ENCODE assay signal across 9 mouse cellular contexts in the genomic region with DNA sequence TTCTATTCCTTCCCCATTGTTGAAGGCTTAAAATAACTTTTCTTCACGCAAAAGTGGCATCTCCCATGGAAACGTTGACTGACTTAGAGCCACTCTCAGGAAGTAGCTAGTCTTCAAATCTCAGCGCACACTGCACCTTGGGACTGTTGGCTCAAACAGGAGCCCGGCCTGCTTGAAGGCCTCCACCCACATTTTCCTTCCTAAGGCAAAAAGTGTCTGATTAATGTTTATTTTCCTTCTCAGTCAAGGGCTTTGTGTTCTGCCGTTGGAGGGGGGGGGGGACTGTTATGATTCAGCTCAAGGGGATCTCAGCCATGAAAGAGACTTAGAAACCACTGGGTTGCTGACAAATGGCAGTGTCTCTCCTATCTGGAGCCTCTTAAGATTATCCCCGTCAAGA. TPM values are rescaled to one million over a fixed set of nuclear protein-coding genes. Genes with fewer than 3 reads are reported as not detected.
A peak's percentile ranks its signal among the peaks of the same experiment; 100 is the strongest.
DNase-seq lines count a peak whose midpoint lies in the region; ATAC-seq and TF ChIP-seq lines count a peak whose summit lies in the region.
"Had no signal": no experiment of that assay in that cellular context is flagged by ENCODE, and none has a peak within 500 bp of the region (broad histone marks: within the 10 kb centered on the region; RNA-seq: fewer than 3 reads in every experiment).

No protein-coding gene starts in this region.

- peaks cover 8% of the 10 kb centered on the region; the same call in 1 of the 2 replicates for H3K4me1 ChIP-seq in neural tube, embryonic 13.5 days (replicated peaks)
- H3K4me1 ChIP-seq in neural tube, embryonic 15.5 days: 0 out of 2 replicates have a peak, but pooled peaks cover 7% of the 10 kb centered on the region

- H3K9ac ChIP-seq in neural tube, embryonic 13.5 days: no peak overlapping the region
- H3K9ac ChIP-seq in neural tube, embryonic 15.5 days (replicated peaks): no peak overlapping the region
- H3K9ac ChIP-seq: embryonic facial prominence, embryonic 13.5 days had no signal

- 62% methylated on average over 6 of the region's 6 CpGs for WGBS in neural tube, embryonic 13.5 days
- WGBS in neural tube, embryonic 15.5 days: 68% methylated on average over 6 of the region's 6 CpGs

- H3K36me3 ChIP-seq in neural tube, embryonic 13.5 days: no peaks in the 10 kb centered on the region
- H3K36me3 ChIP-seq in neural tube, embryonic 15.5 days: no peaks in the 10 kb centered on the region
- H3K36me3 ChIP-seq: embryonic facial prominence, embryonic 13.5 days had no signal

- intact Hi-C loops in gastrocnemius, adult 2 months (cut with DNase I): no loop called here
- intact Hi-C loops in gastrocnemius, postnatal 14 days (cut with DNase I; ENCODE audit: low total_unique reads): no loop called here

- no peaks in the 10 kb centered on the region for H3K9me3 ChIP-seq in neural tube, embryonic 13.5 days
- no peaks in the 10 kb centered on the region for H3K9me3 ChIP-seq in neural tube, embryonic 15.5 days (replicated peaks)
- H3K9me3 ChIP-seq: embryonic facial prominence, embryonic 13.5 days had no signal

- no peak for TF ChIP-seq CTCF in gastrocnemius, adult 2 months (IDR thresholded peaks at IDR 0.05)

- H3K27me3 ChIP-seq in neural tube, embryonic 13.5 days: no peaks in the 10 kb centered on the region
- no peaks in the 10 kb centered on the region for H3K27me3 ChIP-seq in neural tube, embryonic 15.5 days (replicated peaks)
- H3K27me3 ChIP-seq: embryonic facial prominence, embryonic 13.5 days had no signal

- no peak overlapping the region for H3K4me3 ChIP-seq in gastrocnemius, adult 2 months
- H3K4me3 ChIP-seq in neural tube, embryonic 13.5 days: no peak overlapping the region
- H3K4me3 ChIP-seq in neural tube, embryonic 15.5 days (replicated peaks): no peak overlapping the region
- H3K4me3 ChIP-seq: embryonic facial prominence, embryonic 13.5 days had no signal

- peak overlapping the region; percentile 74 for H3K27ac ChIP-seq in gastrocnemius, adult 2 months
- peak overlapping the region; percentile 52; the same call in 1 of the 2 replicates for H3K27ac ChIP-seq in neural tube, embryonic 13.5 days (replicated peaks)
- no peak overlapping the region for H3K27ac ChIP-seq in neural tube, embryonic 15.5 days (replicated peaks)
- H3K27ac ChIP-seq: embryonic facial prominence, embryonic 13.5 days had no signal

- DNase-seq in gastrocnemius, adult 2 months: no peak
- no peak for DNase-seq in gastrocnemius, postnatal 14 days
- DNase-seq in kidney, postnatal 10 days: peak; percentile 34
- no peak for DNase-seq in thymus, postnatal 0 days (ENCODE audit: low spot score)
- no peak for DNase-seq in natural killer cell, adult 2 months (ENCODE audit: low spot score in 2 of 2)
- no peak for DNase-seq in right cerebral cortex, postnatal 14 days

- H3K4me2 ChIP-seq in neural tube, embryonic 13.5 days: no peak overlapping the region
- no peak overlapping the region for H3K4me2 ChIP-seq in neural tube, embryonic 15.5 days
- H3K4me2 ChIP-seq: embryonic facial prominence, embryonic 13.5 days had no signal

- ATAC-seq in neural tube, embryonic 13.5 days (ENCODE audit: low read depth): no peak
- no peak for ATAC-seq in neural tube, embryonic 15.5 days (ENCODE audit: low FRiP score)

RNA-seq across cellular contexts. Expression of a gene that starts 56.5 kb away (rescaled TPM):
- total RNA-seq in gastrocnemius, adult 2 months (2021): 10 to 100 TPM; 17.6 to 39.4 TPM
- total RNA-seq in gastrocnemius, postnatal 14 days (2021): 10 to 100 TPM; 11.8 to 13.1 TPM
- 9.8 and 10.1 TPM in 2 replicates for polyA plus RNA-seq in neural tube, embryonic 13.5 days (2015; fragmentation: Nextera tagmentation; extraction: Ambion mirVana)
- 14.4 and 17.7 TPM in 2 replicates for polyA plus RNA-seq in neural tube, embryonic 15.5 days (2015; fragmentation: Nextera tagmentation; extraction: Ambion mirVana)
- 44.0 and 44.4 TPM in 2 replicates for polyA plus RNA-seq in thymus, postnatal 0 days (2015; fragmentation: Nextera tagmentation; extraction: Ambion mirVana)
